Mouse (Mus musculus) spleen, adult 2 months (tissue): ENCODE results near the gene Ipo4.

Source experiments
- CTCF ChIP-seq: fragments of 200-500 bp; IDR thresholded peaks from 2 replicates; pipeline ENCODE4 v1.5.1; 2011; ENCODE audit warnings: mild to moderate bottlenecking, inconsistent platforms; ENCODE audit not compliant: insufficient read depth, insufficient read length, insufficient replicate concordance; ENCODE audit errors: extremely low read depth
- POLR2A ChIP-seq: fragments of 200-500 bp; IDR thresholded peaks from 2 replicates; pipeline ENCODE4 v1.6.1; 2011; ENCODE audit warnings: low read depth, low read length, inconsistent platforms

GRCm38 (mm10) chr14:55651528-55651927, 15.8 kb upstream of the Ipo4 start:
- no peak for TF ChIP-seq CTCF
- TF ChIP-seq POLR2A = no peak
